Mouse (Mus musculus) kidney, adult 2 months (tissue): ENCODE measurements around the gene Gtf2i. TPM values are rescaled to one million over a fixed set of nuclear protein-coding genes. Genes with fewer than 3 reads are reported as not detected.

ENCODE experiments used
- DNase-seq: peaks from one replicate; pipeline ENCODE4 v3.0.0; 2021
- H3K27ac ChIP-seq: fragments of 200-500 bp; 2 replicates; pipeline ENCODE4 v1.5.1; 2012; ENCODE audit warnings: low read depth, low read length, control low read depth, inconsistent platforms; ENCODE audit not compliant: insufficient read depth
- H3K27me3 ChIP-seq: fragments of 200-500 bp; replicated peaks from 2 replicates; pipeline ENCODE4 v1.6.1; 2012; ENCODE audit warnings: mild to moderate bottlenecking, moderate library complexity, low read length, inconsistent platforms; ENCODE audit not compliant: control insufficient read depth, insufficient read depth
- H3K36me3 ChIP-seq: fragments of 200-500 bp; 2 replicates; pipeline ENCODE4 v1.6.1; 2012; ENCODE audit warnings: mild to moderate bottlenecking, moderate library complexity, low read length, inconsistent platforms; ENCODE audit not compliant: control insufficient read depth, insufficient read depth
- H3K4me1 ChIP-seq: fragments of 200-500 bp; 2 replicates; pipeline ENCODE4 v1.6.1; 2011; ENCODE audit warnings: low read length; ENCODE audit not compliant: control insufficient read depth, insufficient read depth
- H3K4me3 ChIP-seq: fragments of 200-500 bp; 2 replicates; pipeline ENCODE4 v1.5.1; 2011; ENCODE audit warnings: mild to moderate bottlenecking, low read depth, low read length, control low read depth; ENCODE audit not compliant: insufficient read depth
- CTCF ChIP-seq: fragments of 200-500 bp; conservative IDR thresholded peaks from 2 replicates; pipeline ENCODE4 v1.5.1; 2011; ENCODE audit warnings: low read depth, mild to moderate bottlenecking, control low read depth, low read length, moderate library complexity, mixed read lengths; ENCODE audit not compliant: insufficient read depth, insufficient read length
- POLR2A ChIP-seq: fragments of 200-500 bp; IDR thresholded peaks from one replicate; pipeline ENCODE4 v1.6.1; 2011; ENCODE audit warnings: low read depth, low read length, control low read depth
- WGBS: fragments of 180-500 bp; shearing (Covaris S2); methylation state at CpG from one replicate; pipeline ENCODE4 v1.1.7; 2018; 5-methylcytosine and 5-hydroxymethylcytosine counted together
- polyA plus RNA-seq: library from polyadenylated mRNA; depleted of rRNA; stranded (reverse); fragments of >200 nt; gene quantifications from 2 replicates; pipeline ENCODE4 v1.2.3, GENCODE M21; 2012

The Gtf2i gene
- polyA plus RNA-seq, 1 experiment: 103 TPM

DNA sequence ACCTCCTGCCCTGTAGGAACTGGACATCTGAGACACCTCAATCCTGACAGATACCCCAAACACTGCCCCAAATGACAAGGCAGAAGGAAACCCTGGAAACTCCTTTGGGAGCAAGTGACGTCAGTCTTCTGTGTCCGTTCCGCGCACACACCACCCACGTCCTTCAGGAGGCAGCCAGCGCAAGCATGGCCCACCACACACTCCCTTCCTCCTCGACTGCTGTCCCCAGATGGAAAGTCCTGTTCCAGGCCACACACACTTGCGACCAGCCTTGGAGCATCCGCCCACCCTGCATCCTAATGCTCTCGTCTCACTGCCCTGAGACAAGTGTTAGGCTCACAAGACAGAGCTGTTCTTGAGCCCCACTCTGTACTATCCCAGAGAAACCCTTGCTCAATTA lies 59.3 kb downstream of the Gtf2i start:
- H3K4me3 ChIP-seq: no peak overlapping the region
- no peak for DNase-seq
- 90% methylated on average over 10 of the region's 10 CpGs for WGBS
- no peak overlapping the region for H3K27ac ChIP-seq
- peaks cover 2% of the 10 kb centered on the region for H3K36me3 ChIP-seq
- no peaks in the 10 kb centered on the region for H3K27me3 ChIP-seq
- TF ChIP-seq CTCF: no peak
- no peak for TF ChIP-seq POLR2A
- no peaks in the 10 kb centered on the region for H3K4me1 ChIP-seq

DNA sequence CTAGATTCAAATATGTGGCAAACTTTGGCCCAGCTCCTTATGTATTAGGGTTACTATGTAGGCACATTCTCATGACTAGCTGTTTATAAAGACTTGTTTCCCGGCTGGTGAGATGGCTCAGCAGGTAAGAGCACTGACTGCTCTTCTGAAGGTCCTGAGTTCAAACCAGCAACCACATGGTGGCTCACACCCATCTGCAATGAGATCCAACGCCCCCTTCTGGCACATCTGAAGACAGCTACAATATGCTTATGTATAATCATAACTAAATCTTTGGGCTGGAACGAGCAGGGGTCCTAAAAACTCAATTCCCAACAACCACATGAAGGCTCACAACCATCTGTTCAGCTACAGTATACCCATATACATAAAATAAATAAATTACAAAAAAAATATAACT lies 60.8 kb downstream of the Gtf2i start:
- Histone ChIP-seq H3K27ac (no peak overlapping the region), H3K4me3 (no peak overlapping the region), H3K4me1 (no peaks in the 10 kb centered on the region), H3K27me3 (no peaks in the 10 kb centered on the region), H3K36me3 (peaks cover 2% of the 10 kb centered on the region)
- DNase-seq: no peak
- 67% methylated on average over 3 of the region's 3 CpGs for WGBS
- TF ChIP-seq POLR2A (no peak), CTCF (peak; percentile 26; the same call in 1 of the 2 replicates)

DNA sequence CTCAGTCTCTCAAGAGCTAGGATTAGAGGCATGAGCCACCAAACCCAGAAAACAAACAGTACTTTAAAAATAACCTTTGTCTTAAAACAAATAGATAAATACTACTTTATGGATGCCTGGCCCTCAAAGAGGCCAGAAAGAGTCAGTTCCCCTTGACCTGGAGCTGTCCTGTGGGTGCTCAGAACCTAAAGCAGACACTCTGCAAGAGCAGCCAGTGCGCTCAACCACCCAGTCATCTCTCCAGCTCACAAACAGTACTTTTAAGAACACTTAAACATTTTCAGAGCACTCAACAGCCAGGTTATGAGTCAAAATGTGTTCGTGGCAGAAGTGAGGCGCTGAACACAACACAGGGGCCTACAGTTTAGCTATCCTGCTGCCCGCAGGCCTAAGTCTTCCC lies 63.5 kb downstream of the Gtf2i start:
- H3K27ac ChIP-seq: no peak overlapping the region
- WGBS: over 99% methylated on average over 4 of the region's 4 CpGs
- TF ChIP-seq POLR2A (no peak), CTCF (no peak)
- H3K36me3 ChIP-seq: peaks cover 4% of the 10 kb centered on the region
- DNase-seq: no peak
- H3K4me1 ChIP-seq: no peaks in the 10 kb centered on the region
- H3K27me3 ChIP-seq: no peaks in the 10 kb centered on the region
- H3K4me3 ChIP-seq: no peak overlapping the region

DNA sequence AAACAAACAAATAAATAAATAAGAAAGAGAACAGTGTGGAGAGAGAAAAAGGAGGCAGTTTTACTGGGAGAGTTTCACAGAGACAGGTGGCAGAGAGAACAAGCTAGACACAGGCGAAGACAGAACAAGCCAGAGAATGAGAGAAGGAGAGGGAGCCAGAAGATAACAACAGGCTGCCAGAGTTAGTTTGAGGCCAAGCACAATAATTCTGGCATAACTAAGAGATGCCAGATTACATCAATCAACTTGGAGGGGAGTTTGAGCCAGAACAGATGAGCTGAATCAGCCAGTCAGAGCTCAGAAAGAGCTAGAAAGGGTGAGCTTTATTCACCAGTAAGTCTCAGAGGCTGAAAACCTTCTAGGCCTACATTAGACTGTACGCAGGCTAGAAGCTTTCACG lies 64.0 kb downstream of the Gtf2i start:
- Histone ChIP-seq H3K27me3 (no peaks in the 10 kb centered on the region), H3K4me1 (no peaks in the 10 kb centered on the region), H3K27ac (no peak overlapping the region), H3K36me3 (peaks cover 5% of the 10 kb centered on the region), H3K4me3 (no peak overlapping the region)
- DNase-seq: no peak
- WGBS: 88% methylated on average over 3 of the region's 3 CpGs
- TF ChIP-seq CTCF (no peak), POLR2A (no peak)

DNA sequence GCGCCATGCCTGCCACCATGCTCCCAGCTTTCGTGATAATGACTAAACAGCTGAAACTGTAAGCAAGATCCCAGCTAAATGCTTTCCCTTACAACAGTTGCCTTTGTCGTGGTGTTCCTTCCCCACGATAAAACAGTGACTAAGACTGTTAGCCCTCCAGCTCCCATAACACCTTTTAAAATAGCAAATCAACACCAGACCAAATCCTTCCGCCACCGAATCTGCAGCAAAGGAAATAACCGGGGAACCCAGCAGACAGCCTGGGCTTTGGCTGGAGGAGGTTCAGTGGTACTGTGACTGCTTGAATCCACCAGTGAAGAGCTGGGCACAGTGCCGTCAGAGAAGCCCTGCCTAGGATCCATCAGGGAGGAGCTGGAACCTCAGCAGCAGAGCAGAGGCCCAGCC lies 65.3 kb downstream of the Gtf2i start:
- DNase-seq: no peak
- Histone ChIP-seq H3K27ac (no peak overlapping the region), H3K4me3 (no peak overlapping the region), H3K4me1 (no peaks in the 10 kb centered on the region), H3K36me3 (peaks cover 9% of the 10 kb centered on the region), H3K27me3 (no peaks in the 10 kb centered on the region)
- WGBS: 90% methylated on average over 8 of the region's 8 CpGs
- no peak for TF ChIP-seq CTCF
- no peak for TF ChIP-seq POLR2A

DNA sequence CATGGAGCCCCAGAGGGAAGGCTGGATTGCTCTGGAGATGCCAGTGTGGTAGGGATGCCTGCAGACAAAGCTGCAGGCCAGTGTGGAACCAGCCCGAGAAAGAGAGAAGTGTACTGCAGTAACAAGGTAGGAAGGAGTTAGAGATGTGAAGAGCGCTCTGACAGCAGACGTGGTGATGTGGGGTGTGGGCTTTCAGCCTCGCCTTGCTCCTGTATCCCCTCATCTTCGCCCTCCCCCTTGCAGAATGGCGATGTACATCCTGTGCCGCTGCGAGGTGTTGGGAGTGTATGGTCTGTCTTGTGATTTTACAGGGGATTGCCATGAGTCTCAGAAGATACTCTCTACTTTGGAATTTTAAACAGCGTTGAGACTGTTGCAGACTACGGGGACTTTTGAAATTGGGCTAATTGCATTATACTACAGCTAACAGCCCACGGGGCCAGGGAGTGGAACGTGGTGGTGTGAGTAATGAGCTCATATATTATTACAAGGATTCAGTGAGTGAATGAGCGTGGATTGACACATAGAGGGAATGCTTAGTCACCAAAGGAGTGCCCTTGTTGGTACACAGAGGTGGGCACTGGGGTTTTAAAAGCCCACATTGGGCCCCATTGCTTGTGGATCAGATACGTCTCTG lies 65.8 kb downstream of the Gtf2i start:
- DNase-seq: no peak
- H3K4me3 ChIP-seq: no peak overlapping the region
- 86% methylated on average over 14 of the region's 14 CpGs for WGBS
- peaks cover 10% of the 10 kb centered on the region for H3K36me3 ChIP-seq
- no peaks in the 10 kb centered on the region for H3K27me3 ChIP-seq
- H3K27ac ChIP-seq: no peak overlapping the region
- no peaks in the 10 kb centered on the region for H3K4me1 ChIP-seq
- no peak for TF ChIP-seq CTCF
- TF ChIP-seq POLR2A: no peak

DNA sequence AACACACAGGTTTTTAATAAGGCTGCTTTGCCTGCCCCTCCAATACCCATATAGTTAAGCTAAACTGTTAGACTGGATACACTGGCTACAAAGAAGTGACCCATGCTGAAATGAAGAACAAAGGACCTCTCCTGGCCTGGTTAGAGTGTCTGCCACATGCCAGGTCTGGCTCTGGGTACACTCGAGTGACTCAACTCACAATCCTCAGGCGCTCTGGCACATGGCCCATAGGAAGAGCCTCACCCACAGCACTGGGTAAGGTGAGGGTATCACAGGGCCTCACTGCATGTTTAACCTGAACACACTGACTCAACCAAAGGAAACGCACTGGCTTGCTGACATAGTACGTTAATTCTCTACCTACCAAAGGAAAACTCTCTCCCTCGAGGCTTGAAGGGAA lies 68.4 kb downstream of the Gtf2i start:
- TF ChIP-seq CTCF (no peak), POLR2A (no peak)
- Histone ChIP-seq H3K4me3 (no peak overlapping the region), H3K4me1 (no peaks in the 10 kb centered on the region), H3K27me3 (no peaks in the 10 kb centered on the region), H3K27ac (no peak overlapping the region), H3K36me3 (peaks cover 18% of the 10 kb centered on the region)
- 77% methylated on average over 5 of the region's 5 CpGs for WGBS
- DNase-seq: no peak
